Mouse (Mus musculus): ENCODE results near the gene Slc30a2.
A peak's percentile ranks its signal among the peaks of the same experiment; 100 is the strongest.
"Not testable (repeated sequence)": the region's sequence is repeated elsewhere in the genome, so short reads cannot be mapped to it uniquely, and the experiment has no call there.

The Slc30a2 gene

GRCm38 (mm10) chr4:134343071-134344031, at the start of gene Slc30a2:
Slc30a2 (plus strand) TSS chr4:134343181.
- DNase-seq: no peak

GRCm38 (mm10) chr4:134293692-134294163, 49.3 kb upstream of the Slc30a2 start:
- DNase-seq: no peak

GRCm38 (mm10) chr4:134296096-134296495, 46.9 kb upstream of the Slc30a2 start:
- not testable (repeated sequence) for DNase-seq

GRCm38 (mm10) chr4:134296523-134296922, 46.5 kb upstream of the Slc30a2 start:
- no peak for DNase-seq

- no peak for DNase-seq
Measured at GRCm38 (mm10) chr4:134297369-134297768, 45.6 kb upstream of the Slc30a2 start.

- no peak for DNase-seq
Measured at GRCm38 (mm10) chr4:134298626-134299497, 44.1 kb upstream of the Slc30a2 start.

- DNase-seq: no peak
Measured at GRCm38 (mm10) chr4:134299498-134299810, 43.5 kb upstream of the Slc30a2 start.

- DNase-seq: peak; percentile 33
Measured at GRCm38 (mm10) chr4:134300316-134300715, 42.7 kb upstream of the Slc30a2 start.

GRCm38 (mm10) chr4:134302084-134302483, 40.9 kb upstream of the Slc30a2 start:
- DNase-seq: no peak

GRCm38 (mm10) chr4:134306963-134307362, 36.0 kb upstream of the Slc30a2 start:
- no peak for DNase-seq

- DNase-seq: peak; percentile 91
Measured at GRCm38 (mm10) chr4:134307367-134308072, 35.5 kb upstream of the Slc30a2 start.

GRCm38 (mm10) chr4:134310106-134310505, 32.9 kb upstream of the Slc30a2 start:
- DNase-seq: no peak

- no peak for DNase-seq
Measured at GRCm38 (mm10) chr4:134310656-134311055, 32.3 kb upstream of the Slc30a2 start.

GRCm38 (mm10) chr4:134311784-134312183, 31.2 kb upstream of the Slc30a2 start:
- no peak for DNase-seq

- no peak for DNase-seq
Measured at GRCm38 (mm10) chr4:134312341-134312740, 30.6 kb upstream of the Slc30a2 start.

GRCm38 (mm10) chr4:134312901-134313300, 30.1 kb upstream of the Slc30a2 start:
- DNase-seq: no peak

- no peak for DNase-seq
Measured at GRCm38 (mm10) chr4:134314081-134314655, 28.8 kb upstream of the Slc30a2 start.

- no peak for DNase-seq
Measured at GRCm38 (mm10) chr4:134314876-134315275, 28.1 kb upstream of the Slc30a2 start, which contains the start of gene Trim63. Trim63 (plus strand) TSS chr4:134315120.

- DNase-seq: no peak
Measured at GRCm38 (mm10) chr4:134315470-134315869, 27.5 kb upstream of the Slc30a2 start.

- DNase-seq: peak; percentile 32
Measured at GRCm38 (mm10) chr4:134316390-134316789, 26.6 kb upstream of the Slc30a2 start.

GRCm38 (mm10) chr4:134319074-134319473, 23.9 kb upstream of the Slc30a2 start:
- no peak for DNase-seq

GRCm38 (mm10) chr4:134319674-134320073, 23.3 kb upstream of the Slc30a2 start:
- DNase-seq: no peak
